Mouse (Mus musculus) CH12.LX (cell line): ENCODE measurements around the gene Tmem185b. TPM values are rescaled to one million over a fixed set of nuclear protein-coding genes. Genes with fewer than 3 reads are reported as not detected.

Experiments used
- DNase-seq: peaks from one replicate; pipeline ENCODE4 v3.0.0-alpha.2; 2013; ENCODE audit errors: extremely low read depth
- H3K27ac ChIP-seq: 2 replicates; pipeline ENCODE4 v1.5.1; 2012; ENCODE audit warnings: low read depth, mild to moderate bottlenecking, control low read depth, moderate library complexity; ENCODE audit not compliant: insufficient read depth
- H3K27me3 ChIP-seq: replicated peaks from 2 replicates; pipeline ENCODE3; 2012; ENCODE audit warnings: inconsistent platforms
- H3K36me3 ChIP-seq, 2 experiments: replicated peaks in 1 of 2; 2 replicates each; pipeline versions ENCODE3 to v1.6.1; 2012; ENCODE audit warnings: inconsistent platforms in 1 of 2, low read length in 1 of 2, mild to moderate bottlenecking in 1 of 2, mixed read lengths in 1 of 2, moderate library complexity in 1 of 2; ENCODE audit not compliant: control insufficient read depth in 1 of 2, insufficient read depth in 1 of 2
- H3K4me1 ChIP-seq, 2 experiments: 2 replicates each; pipeline ENCODE4 v1.6.1; 2012; ENCODE audit warnings: inconsistent platforms in 1 of 2, moderate library complexity in 1 of 2; ENCODE audit not compliant: insufficient read depth in 2 of 2, control insufficient read depth in 1 of 2
- H3K4me2 ChIP-seq: 2 replicates; pipeline ENCODE4 v1.6.1; 2012; ENCODE audit warnings: low read depth, mild to moderate bottlenecking, control low read depth; ENCODE audit not compliant: poor library complexity, insufficient read depth, severe bottlenecking
- H3K4me3 ChIP-seq, 3 experiments: fragments of 150-350 bp in 1 of 3; sonication (generic) in 1 of 3; replicated peaks in 1 of 3; 2 replicates each; pipeline versions ENCODE3 to v1.5.1; 2011 to 2012; ENCODE audit warnings: low read depth in 2 of 3, low read length in 2 of 3, mild to moderate bottlenecking in 2 of 3, moderate library complexity in 2 of 3, control low read depth in 1 of 3, improper control_type of control experiment in 1 of 3, inconsistent platforms in 1 of 3, mixed read lengths in 1 of 3; ENCODE audit not compliant: poor library complexity in 1 of 3
- H3K79me2 ChIP-seq: replicated peaks from 2 replicates; pipeline ENCODE4 v1.6.1; 2012; ENCODE audit warnings: mild to moderate bottlenecking, moderate library complexity; ENCODE audit not compliant: control insufficient read depth, poor library complexity, insufficient read depth, severe bottlenecking; ENCODE audit errors: extremely low read depth
- H3K9ac ChIP-seq: 2 replicates; pipeline ENCODE4 v1.6.1; 2012; ENCODE audit warnings: low read depth, mild to moderate bottlenecking, control low read depth, moderate library complexity; ENCODE audit not compliant: insufficient read depth
- H3K9me3 ChIP-seq: replicated peaks from 2 replicates; pipeline ENCODE3; 2012; ENCODE audit warnings: low read length, inconsistent platforms, mixed read lengths
- BHLHE40 ChIP-seq: IDR thresholded peaks from 2 replicates; pipeline ENCODE4 v1.6.1; 2011; ENCODE audit warnings: mild to moderate bottlenecking, low read depth, low read length, improper control_type of control experiment
- CTCF ChIP-seq, 2 experiments: IDR thresholded peaks in 1 of 2; conservative IDR thresholded peaks in 1 of 2; 2 replicates each; pipeline ENCODE4 v1.5.1; 2011 to 2012; ENCODE audit warnings: low read depth in 2 of 2, low read length in 2 of 2, improper control_type of control experiment in 1 of 2, inconsistent platforms in 1 of 2, mild to moderate bottlenecking in 1 of 2, moderate library complexity in 1 of 2
- ELF1 ChIP-seq: IDR thresholded peaks from 2 replicates; pipeline ENCODE4 v1.6.1; 2014; ENCODE audit warnings: low read depth, mild to moderate bottlenecking, inconsistent platforms, low read length, improper control_type of control experiment
- EP300 ChIP-seq: IDR thresholded peaks from 2 replicates; pipeline ENCODE4 v1.6.1; 2011; ENCODE audit warnings: low read length, improper control_type of control experiment
- ETS1 ChIP-seq: conservative IDR thresholded peaks from 2 replicates; pipeline ENCODE4 v1.6.1; 2012; ENCODE audit warnings: low read depth, mild to moderate bottlenecking, inconsistent platforms, low read length, improper control_type of control experiment, moderate library complexity
- GABPA ChIP-seq: IDR thresholded peaks from 2 replicates; pipeline ENCODE4 v1.6.1; 2012; ENCODE audit warnings: low read depth, low read length, improper control_type of control experiment, inconsistent platforms; ENCODE audit not compliant: insufficient replicate concordance
- HCFC1 ChIP-seq: IDR thresholded peaks from 2 replicates; pipeline ENCODE4 v1.6.1; 2012; ENCODE audit warnings: low read depth, mild to moderate bottlenecking, inconsistent platforms, low read length, improper control_type of control experiment
- IRF4 ChIP-seq: IDR thresholded peaks from 2 replicates; pipeline ENCODE4 v1.6.1; 2014; ENCODE audit warnings: low read depth, mild to moderate bottlenecking, inconsistent platforms, low read length, improper control_type of control experiment
- JUN ChIP-seq: IDR thresholded peaks from 2 replicates; pipeline ENCODE4 v1.6.1; 2011; ENCODE audit warnings: low read depth, mild to moderate bottlenecking, low read length, improper control_type of control experiment, moderate library complexity; ENCODE audit not compliant: insufficient read depth
- JUND ChIP-seq: conservative IDR thresholded peaks from 2 replicates; pipeline ENCODE4 v1.6.1; 2011; ENCODE audit warnings: low read depth, low read length, improper control_type of control experiment
- KAT2A ChIP-seq: IDR thresholded peaks from 2 replicates; pipeline ENCODE4 v1.6.1; 2012; ENCODE audit warnings: low read length, improper control_type of control experiment, inconsistent platforms; ENCODE audit not compliant: insufficient replicate concordance
- MAX ChIP-seq: IDR thresholded peaks from 2 replicates; pipeline ENCODE4 v1.6.1; 2011; ENCODE audit warnings: low read length, improper control_type of control experiment
- MXI1 ChIP-seq: IDR thresholded peaks from 2 replicates; pipeline ENCODE4 v1.6.1; 2011; ENCODE audit warnings: mild to moderate bottlenecking, low read depth, low read length, improper control_type of control experiment
- PAX5 ChIP-seq: IDR thresholded peaks from 2 replicates; pipeline ENCODE4 v1.6.1; 2012; ENCODE audit warnings: low read length, inconsistent platforms, mixed read lengths
- RAD21 ChIP-seq: IDR thresholded peaks from 2 replicates; pipeline ENCODE4 v1.6.1; 2011; ENCODE audit warnings: low read depth, mild to moderate bottlenecking, low read length, improper control_type of control experiment, moderate library complexity
- RCOR1 ChIP-seq: conservative IDR thresholded peaks from 2 replicates; pipeline ENCODE4 v1.6.1; 2012; ENCODE audit warnings: low read depth, mild to moderate bottlenecking, inconsistent platforms, low read length, improper control_type of control experiment
- SIN3A ChIP-seq: IDR thresholded peaks from 2 replicates; pipeline ENCODE4 v1.6.1; 2012; ENCODE audit warnings: low read length, improper control_type of control experiment, inconsistent platforms
- SMC3 ChIP-seq: IDR thresholded peaks from 2 replicates; pipeline ENCODE4 v1.6.1; 2011; ENCODE audit warnings: low read depth, low read length, improper control_type of control experiment
- TBP ChIP-seq: conservative IDR thresholded peaks from 2 replicates; pipeline ENCODE4 v1.6.1; 2011; ENCODE audit warnings: low read depth, low read length, improper control_type of control experiment
- ZC3H11A ChIP-seq: IDR thresholded peaks from 2 replicates; pipeline ENCODE4 v1.6.1; 2012; ENCODE audit warnings: low read depth, mild to moderate bottlenecking, inconsistent platforms, low read length, improper control_type of control experiment
- dilution Hi-C: fragments of 300-500 bp; cut with MboI; formaldehyde crosslinking; loops from 2 replicates; pipeline ENCODE4 v1.14.3; 2020; ENCODE audit warnings: low sequenced_read_pairs; ENCODE audit not compliant: extremely low pct_unique_long_range_greater_than_20kb, extremely low pct_ligation_motif_present
- in situ Hi-C: fragments of 300-500 bp; cut with MboI; formaldehyde crosslinking; loops from 3 replicates; pipeline ENCODE4 v1.14.3; 2019; ENCODE audit warnings: low sequenced_read_pairs, low pct_ligation_motif_present, low pct_unique_long_range_greater_than_20kb, mixed read lengths
- polyA plus RNA-seq: library from polyadenylated mRNA; unstranded; fragments of >175 nt; gene quantifications from 2 replicates; pipeline ENCODE4 v1.2.1, GENCODE M21; 2012; ENCODE audit warnings: low read depth; ENCODE audit not compliant: insufficient read length
- total RNA-seq, 2 experiments: library from RNA; depleted of rRNA; stranded (reverse); fragments of 300-350 nt in 1 of 2; fragments of >200 nt in 1 of 2; gene quantifications; 2 replicates each; pipeline ENCODE4 v1.2.3; 2012 to 2014

The Tmem185b gene
- total and polyA plus RNA-seq, 3 experiments: 11.7 to 14.9 (median 13.4) TPM

DNA sequence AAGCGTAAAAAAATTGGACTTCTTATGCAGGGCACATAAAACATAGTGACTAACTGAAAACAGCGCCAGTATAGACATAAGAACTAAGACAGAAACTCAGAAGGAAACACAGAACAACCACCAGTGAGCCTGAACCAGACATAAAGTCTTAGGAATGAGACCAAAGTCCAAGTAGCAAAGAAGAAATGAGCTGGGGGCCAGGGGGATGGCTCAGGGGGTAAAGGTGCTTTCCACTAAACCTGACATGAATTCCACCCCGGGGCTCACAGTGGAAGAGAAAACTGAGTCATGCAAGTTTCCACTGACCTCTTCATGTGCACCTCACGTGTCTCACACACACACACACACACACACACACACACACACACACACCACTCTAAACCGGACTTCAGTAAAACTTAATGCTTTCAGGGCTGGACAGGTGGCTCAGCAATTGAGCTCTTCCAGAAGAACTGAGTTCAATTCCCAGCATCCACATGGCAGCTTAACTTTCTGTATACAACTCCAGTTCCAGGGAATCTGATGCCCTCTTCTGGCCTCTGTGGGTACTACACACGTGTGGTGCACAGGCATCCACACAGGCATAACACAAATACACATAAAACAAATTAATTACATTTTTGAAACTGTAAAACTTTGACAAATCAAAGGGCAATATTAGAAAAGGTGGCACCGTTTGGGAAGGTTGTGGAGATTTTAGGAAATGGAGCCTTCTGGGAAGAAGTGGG lies 44.6 kb upstream of the Tmem185b start:
- H3K4me2 ChIP-seq: no peak overlapping the region
- H3K4me3 ChIP-seq: no peak overlapping the region
- no peaks in the 10 kb centered on the region for H3K27me3 ChIP-seq
- H3K9ac ChIP-seq: no peak overlapping the region
- H3K4me1 ChIP-seq: peaks cover 0 to 38% of the 10 kb centered on the region in 2 experiments; a peak in 2 of 4 replicates
- no peaks in the 10 kb centered on the region for H3K79me2 ChIP-seq
- no peak for TF ChIP-seq IRF4
- TF ChIP-seq MXI1: no peak
- TF ChIP-seq HCFC1: no peak
- no peak for TF ChIP-seq MAX
- TF ChIP-seq GABPA: no peak
- TF ChIP-seq CTCF (conservative IDR thresholded peaks at IDR 0.05 in 1 of 2, IDR thresholded peaks at IDR 0.05 in 1 of 2; ENCODE audit: low read depth in 2 of 2, low read length in 2 of 2): peak; percentile 27 to 33; a peak in 3 of 4 replicates
- 0 out of 2 replicates have a peak, but pooled peaks have one; percentile 45 for TF ChIP-seq BHLHE40
- peaks cover 2% of the 10 kb centered on the region for H3K9me3 ChIP-seq
- DNase-seq: no peak
- no peak overlapping the region for H3K27ac ChIP-seq
- H3K36me3 ChIP-seq: peaks cover 3 to 42% of the 10 kb centered on the region in 2 experiments
- dilution Hi-C loops (no loop called here), in situ Hi-C loops (loop anchor here (25.0 kb wide), 1 partner anchor 394 kb away; no protein-coding TSS in a partner anchor)

DNA sequence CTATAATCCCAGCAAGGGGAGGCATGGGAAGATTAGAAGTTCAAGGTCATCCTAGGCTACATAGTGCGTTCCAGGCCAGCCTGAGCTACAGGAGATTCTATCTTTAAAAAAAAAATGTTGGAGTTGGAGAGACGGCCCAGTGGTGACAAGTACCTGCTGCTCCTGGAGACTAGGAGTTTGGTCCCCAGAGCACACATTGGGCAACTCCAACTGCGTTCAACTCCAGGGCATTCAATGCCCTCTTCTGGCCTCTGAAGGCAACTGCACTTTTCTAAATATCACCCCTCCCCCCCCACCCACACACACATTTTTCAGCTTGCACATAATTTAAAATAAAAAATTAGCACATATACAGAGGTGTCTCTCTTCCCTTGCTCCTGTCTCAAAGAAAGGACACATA lies 43.1 kb upstream of the Tmem185b start:
- Histone ChIP-seq H3K4me3 (no peak overlapping the region), H3K9ac (no peak overlapping the region), H3K4me1 (peaks cover 0 to 23% of the 10 kb centered on the region in 2 experiments; a peak in 2 of 4 replicates), H3K27me3 (no peaks in the 10 kb centered on the region), H3K9me3 (peaks cover 2% of the 10 kb centered on the region), H3K27ac (no peak overlapping the region), H3K4me2 (no peak overlapping the region), H3K79me2 (no peaks in the 10 kb centered on the region), H3K36me3 (peaks cover 0 to 34% of the 10 kb centered on the region in 2 experiments)
- in situ Hi-C loops (loop anchor here (25.0 kb wide), 1 partner anchor 396 kb away; no protein-coding TSS in a partner anchor), dilution Hi-C loops (no loop called here)
- TF ChIP-seq BHLHE40: no peak
- TF ChIP-seq JUN: no peak
- TF ChIP-seq CTCF (conservative IDR thresholded peaks at IDR 0.05 in 1 of 2, IDR thresholded peaks at IDR 0.05 in 1 of 2; ENCODE audit: low read depth in 2 of 2, low read length in 2 of 2): peak in 1 of 2 experiments; percentile 49; a peak in 2 of 4 replicates
- no peak for TF ChIP-seq SIN3A
- no peak for TF ChIP-seq ELF1
- TF ChIP-seq KAT2A: no peak
- TF ChIP-seq RAD21: peak; percentile 39
- no peak for TF ChIP-seq ZC3H11A
- no peak for TF ChIP-seq EP300
- no peak for TF ChIP-seq IRF4
- TF ChIP-seq ETS1: no peak
- peak; percentile 26 for TF ChIP-seq SMC3
- no peak for TF ChIP-seq RCOR1
- no peak for TF ChIP-seq TBP
- no peak for TF ChIP-seq JUND
- TF ChIP-seq PAX5: no peak
- no peak for DNase-seq
